Mouse (Mus musculus) adrenal gland, adult 18-20 months (tissue): ENCODE measurements around the gene Klhdc8a. TPM values are rescaled to one million over a fixed set of nuclear protein-coding genes. Genes with fewer than 3 reads are reported as not detected.
A peak's percentile ranks its signal among the peaks of the same experiment; 100 is the strongest.

Experiments used
- DNase-seq, 2 experiments: peaks; one replicate each; pipeline ENCODE4 v3.0.0; 2021 to 2022; ENCODE audit warnings: low spot score in 2 of 2
- total RNA-seq, 2 experiments: library from RNA; stranded (reverse); gene quantifications; 1 replicate in 1 of 2; 2 replicates in 1 of 2; pipeline ENCODE4 v1.2.3; 2021

The Klhdc8a gene
- total RNA-seq, 2 experiments from 2014 or later = 114 to 144 TPM

DNA sequence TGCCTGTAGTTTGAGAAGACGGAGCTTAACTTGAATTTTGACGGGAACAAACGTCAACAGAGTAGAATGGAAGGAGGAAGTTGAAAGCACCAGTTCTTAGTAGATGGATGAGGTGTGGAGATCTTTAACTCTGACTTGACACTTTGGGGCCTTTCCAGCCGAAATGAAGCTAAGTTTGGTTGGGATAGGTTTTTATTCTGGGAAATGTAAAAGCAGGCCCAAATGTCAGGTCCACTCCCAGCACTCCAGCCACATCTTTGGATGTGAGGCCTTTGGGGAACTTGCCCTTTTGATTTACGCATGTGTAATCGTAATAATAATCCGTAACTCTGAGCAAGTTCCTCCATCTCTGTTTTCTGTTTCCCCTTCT is 18.2 kb downstream of the Klhdc8a start:
- DNase-seq = no peak

DNA sequence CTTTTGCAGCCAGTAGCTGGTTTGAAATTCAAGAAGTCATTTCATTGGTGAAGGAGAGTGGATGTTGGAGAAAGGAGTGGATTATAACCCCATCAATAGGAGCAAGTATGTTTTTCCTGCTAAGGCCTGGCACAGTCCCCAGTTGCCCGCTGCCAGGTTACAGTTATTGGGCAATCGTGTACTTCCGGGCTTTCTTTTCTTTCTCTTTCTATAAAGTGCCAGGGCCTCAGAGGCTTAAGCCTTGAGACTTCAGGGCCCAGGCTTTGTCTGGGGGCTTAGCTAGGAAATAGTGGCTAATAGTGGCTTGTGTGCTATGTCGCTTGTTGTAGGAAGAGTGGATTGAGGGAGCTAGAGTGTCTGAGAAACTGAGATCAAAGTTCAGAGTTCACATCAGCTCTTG is 19.0 kb downstream of the Klhdc8a start:
- no peak for DNase-seq

- no peak for DNase-seq
These were observed 19.8 kb downstream of the Klhdc8a start for GRCm38 (mm10) chr1:132317894-132318863.

DNA sequence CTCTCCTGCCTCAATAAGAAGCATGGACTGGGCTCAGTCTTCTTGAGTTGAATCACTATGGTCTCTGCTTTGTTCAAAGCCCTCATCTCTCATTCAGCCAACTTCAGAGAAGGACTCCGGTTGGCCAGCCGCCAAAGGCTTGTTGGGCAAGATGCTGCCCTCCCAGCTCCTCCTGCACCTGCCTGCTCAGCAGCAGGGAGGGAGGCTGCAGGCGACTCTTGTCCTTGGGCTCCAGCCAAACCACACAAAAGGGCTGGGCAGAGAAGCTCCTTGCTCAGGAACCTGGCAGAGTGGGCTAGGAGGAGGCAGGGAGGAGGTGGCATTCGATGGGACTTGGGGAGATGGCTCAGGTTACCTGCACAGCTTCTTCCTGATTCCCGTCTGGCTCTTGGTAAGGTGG is 20.8 kb downstream of the Klhdc8a start:
- DNase-seq = peak; percentile 55 to 60

DNA sequence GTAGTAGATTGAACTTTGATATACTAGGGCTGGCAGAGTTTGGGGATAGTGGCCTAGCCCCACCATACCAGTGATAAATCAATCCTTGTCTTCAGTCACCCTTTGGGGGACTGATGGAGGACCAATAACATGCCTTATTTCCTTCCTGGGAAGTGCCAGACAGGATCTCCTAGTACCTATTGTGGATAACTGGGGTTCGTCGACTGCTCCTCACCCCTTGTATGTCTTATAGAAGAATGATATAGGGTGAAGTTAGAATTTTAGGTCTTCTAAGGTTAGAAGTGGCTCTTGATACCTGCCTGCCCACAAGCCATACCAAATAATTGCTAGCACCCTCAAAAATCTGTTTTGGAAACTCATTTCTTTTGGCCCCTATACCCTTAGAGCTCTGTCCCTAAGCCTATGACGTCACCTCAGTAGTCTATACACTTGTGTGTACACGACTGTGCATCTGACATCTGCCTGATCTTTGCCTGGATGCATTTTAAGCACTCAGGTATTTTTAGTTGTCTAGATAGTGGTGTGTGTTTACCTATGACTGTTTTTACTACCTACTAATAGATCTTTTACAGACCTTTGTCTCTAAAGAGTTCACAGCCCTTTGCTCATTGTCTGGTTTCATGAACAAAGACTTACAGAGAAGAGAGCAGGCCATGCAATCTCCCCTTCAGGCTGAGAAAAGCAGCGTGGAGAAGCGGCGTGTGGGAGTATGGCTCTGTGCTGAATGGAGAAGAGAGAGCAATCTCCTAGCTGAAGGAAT is 23.6 kb downstream of the Klhdc8a start:
- DNase-seq = no peak

- DNase-seq = no peak
These were observed 24.5 kb downstream of the Klhdc8a start for GRCm38 (mm10) chr1:132322711-132323542.

GRCm38 (mm10) chr1:132326777-132327176 is 28.4 kb downstream of the Klhdc8a start:
- DNase-seq = no peak

DNA sequence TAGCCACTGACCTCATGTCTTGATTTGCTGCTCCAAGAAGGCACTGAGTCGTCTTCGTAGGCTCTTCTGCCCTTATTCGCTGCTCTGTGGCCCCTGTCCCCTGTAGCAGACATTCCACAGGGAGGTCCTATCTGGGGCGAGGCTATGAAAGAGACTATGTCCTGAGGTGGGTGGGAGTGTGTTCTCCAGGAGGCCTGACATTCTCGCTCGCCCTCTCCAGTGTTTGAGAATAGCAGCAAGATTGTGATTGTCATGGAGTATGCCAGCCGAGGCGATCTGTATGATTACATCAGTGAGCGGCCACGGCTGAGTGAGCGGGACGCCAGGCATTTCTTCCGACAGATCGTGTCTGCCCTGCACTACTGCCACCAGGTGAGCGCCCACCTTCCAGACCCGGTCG is 29.1 kb downstream of the Klhdc8a start:
- DNase-seq = no peak

- no peak for DNase-seq
These were observed 30.1 kb downstream of the Klhdc8a start for GRCm38 (mm10) chr1:132328565-132328964.

GRCm38 (mm10) chr1:132329656-132330055 is 31.2 kb downstream of the Klhdc8a start:
- DNase-seq = no peak

- DNase-seq = no peak
These were observed 32.0 kb downstream of the Klhdc8a start for GRCm38 (mm10) chr1:132330397-132330796.

GRCm38 (mm10) chr1:132331283-132331682 is 32.9 kb downstream of the Klhdc8a start:
- DNase-seq = no peak

DNA sequence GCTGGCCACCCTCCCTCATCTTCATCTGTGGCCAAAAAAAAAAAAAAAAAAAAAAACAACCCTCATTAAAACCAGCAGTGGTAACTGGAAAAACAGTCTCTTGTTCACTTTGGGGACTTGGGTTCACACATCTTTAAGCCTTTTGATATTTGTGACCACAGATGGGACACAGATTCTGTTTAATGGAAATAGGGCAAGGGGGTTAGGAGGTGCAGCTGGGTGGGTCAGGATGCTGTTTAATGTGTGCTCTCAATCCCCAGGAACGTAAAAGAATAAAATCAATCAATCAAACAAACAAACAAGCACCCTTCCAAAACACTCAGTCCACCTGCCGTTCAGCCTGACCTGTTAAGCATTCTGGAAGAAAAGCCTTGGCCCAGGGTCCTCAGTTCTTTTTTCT is 34.8 kb downstream of the Klhdc8a start:
- DNase-seq = no peak

- DNase-seq = peak in 1 of 2 experiments; percentile 41
These were observed 35.3 kb downstream of the Klhdc8a start for GRCm38 (mm10) chr1:132333675-132334141.

- no peak for DNase-seq
These were observed 35.9 kb downstream of the Klhdc8a start for GRCm38 (mm10) chr1:132334178-132334801.

DNA sequence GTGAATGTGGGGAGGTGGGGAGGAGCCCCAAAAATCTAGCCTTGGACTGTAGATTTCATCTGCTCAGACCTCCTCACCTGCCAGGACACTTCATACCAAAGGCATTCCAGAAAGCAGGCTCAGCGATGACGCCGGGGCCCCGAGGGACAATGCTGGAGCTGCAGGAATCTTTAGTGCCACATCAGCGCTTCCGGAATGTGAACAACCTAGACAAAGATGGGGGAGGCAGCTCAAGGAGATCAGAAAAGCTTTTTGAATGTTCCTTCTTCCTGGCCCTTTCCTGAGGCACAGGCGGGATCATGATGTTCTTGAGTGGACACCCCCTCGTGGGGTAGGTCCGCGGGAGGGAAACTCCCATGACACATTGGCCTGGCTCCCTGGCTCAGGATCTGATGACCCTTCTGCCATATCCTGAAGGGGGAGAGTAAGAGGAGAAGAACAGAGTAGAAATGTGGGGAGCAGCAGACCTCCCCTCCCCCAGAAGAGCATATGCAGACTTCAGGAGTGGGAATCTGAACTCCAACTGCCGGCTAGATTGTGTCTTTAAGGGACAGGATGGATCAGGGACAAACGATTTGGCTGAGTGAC is 37.0 kb downstream of the Klhdc8a start:
- peak in 1 of 2 experiments; percentile 44 for DNase-seq

DNA sequence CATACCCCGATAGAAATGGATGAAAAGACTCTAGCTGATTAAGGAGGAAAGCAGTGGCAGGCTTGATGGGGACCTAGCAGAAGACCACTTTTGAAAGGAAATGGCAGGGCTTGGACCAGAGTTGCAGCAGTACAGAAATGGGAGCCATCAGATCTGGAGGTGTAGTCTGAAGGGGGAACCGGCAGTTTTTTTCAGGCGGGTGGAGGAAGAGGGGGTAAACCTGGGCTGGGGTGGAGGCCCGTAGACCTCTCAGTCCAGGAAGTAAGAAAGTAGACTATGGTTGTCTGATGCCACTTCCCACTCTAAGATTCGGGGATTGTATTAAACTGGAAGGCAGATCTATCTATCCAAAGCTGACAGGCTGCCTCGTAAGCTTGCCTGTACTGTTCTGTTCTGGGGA is 38.5 kb downstream of the Klhdc8a start:
- DNase-seq = no peak

DNA sequence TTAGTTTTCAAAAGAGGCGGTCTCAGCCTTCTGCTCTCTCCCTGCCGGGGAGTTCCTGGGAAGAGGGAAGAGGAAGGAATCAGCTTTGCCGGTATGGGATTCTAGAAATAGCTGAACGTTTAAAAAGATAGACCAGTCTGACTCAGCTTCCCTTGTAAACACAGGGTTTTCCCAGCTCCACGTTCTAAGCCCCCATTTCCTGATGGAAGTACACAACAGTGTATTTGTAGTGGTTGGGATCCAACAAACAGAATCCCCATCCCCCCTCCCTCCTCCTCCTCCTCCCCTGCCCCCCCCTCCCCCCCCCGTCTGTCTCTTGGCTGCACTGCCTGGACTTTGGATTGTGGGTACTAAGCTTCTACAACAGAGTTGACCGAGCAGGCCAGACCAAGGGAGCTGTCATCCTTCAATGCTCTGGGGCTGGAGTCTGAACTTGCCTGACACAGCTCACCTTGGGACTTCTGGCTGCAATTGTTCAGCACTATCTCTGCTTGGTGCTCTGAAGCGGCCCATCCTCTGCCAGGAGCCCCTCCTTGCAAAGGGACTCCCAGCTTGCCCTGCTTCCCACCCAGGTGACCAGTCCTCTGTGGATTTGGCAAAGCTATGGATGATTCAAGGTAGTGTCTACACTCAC is 39.7 kb downstream of the Klhdc8a start:
- DNase-seq = no peak

DNA sequence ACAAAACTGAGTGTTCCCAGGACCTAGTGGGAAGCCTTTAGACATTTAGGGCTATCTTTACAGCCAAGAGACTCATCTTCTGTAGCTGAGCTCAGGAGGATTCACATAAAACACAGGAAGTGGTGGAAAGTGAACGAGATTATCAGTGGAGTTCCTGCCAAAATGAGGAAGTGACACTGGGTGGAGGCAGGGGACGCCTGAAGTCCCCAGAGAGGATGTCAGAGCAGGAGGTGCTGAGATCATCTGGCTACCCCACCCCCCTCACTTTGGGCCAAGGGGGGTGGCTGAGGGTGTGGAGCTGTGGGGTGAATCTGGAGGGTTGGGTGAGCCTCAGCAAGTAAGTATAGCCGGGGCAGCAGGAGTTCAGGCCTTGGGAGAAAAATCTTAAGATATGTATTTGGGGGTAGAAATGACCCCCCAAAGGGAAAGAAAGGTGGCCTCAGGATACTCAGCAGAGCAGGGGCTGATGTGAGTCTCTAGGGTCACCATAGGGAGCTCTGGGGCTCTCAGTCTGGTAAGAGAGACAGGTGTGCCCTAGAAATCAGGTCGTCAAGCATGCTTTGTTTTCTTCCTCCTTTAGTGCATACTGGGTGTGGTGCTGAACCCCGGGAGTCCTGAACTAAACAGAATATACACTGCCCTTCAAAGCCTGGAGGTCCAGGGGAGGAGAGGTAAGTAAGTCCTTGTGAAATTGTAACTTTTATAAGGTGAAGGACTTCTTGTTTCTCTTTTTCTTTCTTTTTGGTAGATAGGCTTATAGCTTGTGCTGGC is 43.5 kb downstream of the Klhdc8a start:
- peak in 1 of 2 experiments; percentile 57 for DNase-seq
